Mouse (Mus musculus): Measurements from ENCODE around the gene Stk25.

DNA sequence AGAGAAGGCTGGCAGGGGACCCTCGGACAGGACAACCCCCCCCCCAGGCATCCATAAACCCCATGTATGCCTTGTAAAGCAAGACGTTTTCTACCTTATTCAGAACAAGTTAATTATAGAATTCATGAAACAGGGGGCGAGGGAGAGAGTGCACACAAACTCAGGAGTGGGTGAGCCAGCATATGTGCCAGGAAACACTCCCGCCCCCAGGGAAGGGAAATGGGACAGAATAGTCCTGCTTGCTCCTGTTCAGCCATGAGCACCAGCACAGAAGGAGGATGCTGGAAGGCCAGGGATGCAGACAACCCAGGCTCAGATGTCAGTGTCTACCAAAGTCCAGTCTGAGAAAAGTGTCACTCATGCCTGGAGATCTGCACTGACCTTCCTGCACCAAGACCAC, 40.7 kb upstream of the Stk25 start:
- TF ChIP-seq GATA1 (IDR thresholded peaks at IDR 0.05; ENCODE audit: low read length) = no peak
- TF ChIP-seq TAL1 (IDR thresholded peaks at IDR 0.05; ENCODE audit: low read length) = no peak
